Mouse (Mus musculus): Measurements from ENCODE around the gene Spn. TPM values are rescaled to one million over a fixed set of nuclear protein-coding genes. Genes with fewer than 3 reads are reported as not detected.

The Spn gene
- polyA plus RNA-seq, 1 experiment from 2014 or later, result 0.39 TPM

DNA sequence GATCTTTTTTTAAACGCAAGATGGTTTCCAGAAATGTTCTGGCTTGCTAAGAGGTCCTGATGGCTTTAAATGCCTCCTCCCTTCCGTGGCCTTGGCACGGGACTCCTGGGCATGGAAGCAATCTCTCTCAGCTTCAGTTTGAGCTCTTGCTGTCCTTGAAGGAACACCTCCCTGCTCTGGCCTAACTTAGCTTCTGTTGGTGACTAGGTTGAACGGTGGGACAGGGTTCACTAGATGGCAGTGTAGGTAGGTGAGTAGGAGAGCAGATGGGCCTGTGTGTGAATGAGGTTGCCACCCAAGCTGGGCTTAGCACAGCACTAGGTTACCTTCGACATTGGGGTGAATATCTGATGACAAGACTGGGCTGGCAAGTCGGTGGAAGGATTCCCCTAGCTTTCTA, 33.7 kb downstream of the Spn start:
- H3K36me3 ChIP-seq (ENCODE audit: control insufficient read depth, insufficient read depth, low read length), result no peaks in the 10 kb centered on the region
- H3K4me3 ChIP-seq (ENCODE audit: low read depth, low read length), result no peak overlapping the region
- no peaks in the 10 kb centered on the region for H3K9me3 ChIP-seq (replicated peaks; ENCODE audit: control insufficient read depth, low read length)
- H3K27ac ChIP-seq (ENCODE audit: low read depth, low read length), result no peak overlapping the region
- H3K4me1 ChIP-seq (ENCODE audit: control insufficient read depth, insufficient read depth, low read length), result no peaks in the 10 kb centered on the region
- no peak overlapping the region for H3K9ac ChIP-seq (ENCODE audit: low read depth, low read length)
- no peak for ATAC-seq (replicated peaks; ENCODE audit: insufficient number of reproducible peaks, low FRiP score, low TSS enrichment)
- 0 out of 2 replicates have a peak, but pooled peaks cover 2% of the 10 kb centered on the region for H3K27me3 ChIP-seq (ENCODE audit: control insufficient read depth, insufficient read depth, low read length)
- no peak overlapping the region for H3K4me2 ChIP-seq
- 59% methylated on average over 6 of the region's 6 CpGs for WGBS (ENCODE audit: insufficient replicate concordance)

- Histone ChIP-seq H3K4me2 (no peak overlapping the region), H3K4me1 (ENCODE audit: control insufficient read depth, insufficient read depth, low read length) (no peaks in the 10 kb centered on the region), H3K9ac (ENCODE audit: low read depth, low read length) (no peak overlapping the region), H3K36me3 (ENCODE audit: control insufficient read depth, insufficient read depth, low read length) (no peaks in the 10 kb centered on the region), H3K27me3 (ENCODE audit: control insufficient read depth, insufficient read depth, low read length) (0 out of 2 replicates have a peak, but pooled peaks cover 2% of the 10 kb centered on the region), H3K4me3 (ENCODE audit: low read depth, low read length) (no peak overlapping the region), H3K27ac (ENCODE audit: low read depth, low read length) (no peak overlapping the region), H3K9me3 (replicated peaks; ENCODE audit: control insufficient read depth, low read length) (no peaks in the 10 kb centered on the region)
- 65% methylated on average over 6 of the region's 6 CpGs for WGBS (ENCODE audit: insufficient replicate concordance)
- ATAC-seq (replicated peaks; ENCODE audit: insufficient number of reproducible peaks, low FRiP score, low TSS enrichment), result no peak
Measured at GRCm38 (mm10) chr7:127102148-127102547, 35.5 kb downstream of the Spn start.

DNA sequence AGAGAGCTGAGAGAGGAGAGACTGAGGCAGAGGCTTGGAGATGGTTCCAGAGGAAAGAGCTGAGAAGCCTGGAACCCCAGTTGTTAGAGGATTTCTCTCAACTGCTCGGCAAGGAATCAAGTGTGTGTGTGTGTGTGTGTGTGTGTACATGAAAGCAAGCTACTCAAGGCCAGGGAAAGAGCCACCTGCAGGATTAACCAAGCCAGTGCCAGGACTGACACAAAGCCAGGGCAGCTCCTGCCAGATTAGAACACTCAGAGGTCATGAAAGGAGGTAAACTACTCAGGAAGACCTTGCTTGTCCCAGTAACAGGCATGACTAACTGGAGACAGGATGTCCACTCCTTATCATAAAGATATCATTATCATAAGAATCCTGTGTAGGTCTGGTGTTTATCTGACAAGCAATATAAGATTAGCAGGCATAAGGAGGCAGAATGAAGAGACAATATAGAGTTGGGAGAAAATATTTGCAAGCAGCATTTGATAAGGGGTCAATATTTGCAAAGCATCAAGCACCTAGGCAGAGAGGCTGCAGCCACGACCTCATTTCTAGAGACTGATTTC, 36.1 kb downstream of the Spn start:
- Histone ChIP-seq H3K4me3 (ENCODE audit: low read depth, low read length) (no peak overlapping the region), H3K36me3 (ENCODE audit: control insufficient read depth, insufficient read depth, low read length) (no peaks in the 10 kb centered on the region), H3K27me3 (ENCODE audit: control insufficient read depth, insufficient read depth, low read length) (0 out of 2 replicates have a peak, but pooled peaks cover 2% of the 10 kb centered on the region), H3K4me2 (no peak overlapping the region), H3K27ac (ENCODE audit: low read depth, low read length) (no peak overlapping the region), H3K9me3 (replicated peaks; ENCODE audit: control insufficient read depth, low read length) (no peaks in the 10 kb centered on the region), H3K9ac (ENCODE audit: low read depth, low read length) (no peak overlapping the region), H3K4me1 (ENCODE audit: control insufficient read depth, insufficient read depth, low read length) (no peaks in the 10 kb centered on the region)
- WGBS (ENCODE audit: insufficient replicate concordance), result 19% methylated on average over 2 of the region's 2 CpGs
- ATAC-seq (replicated peaks; ENCODE audit: insufficient number of reproducible peaks, low FRiP score, low TSS enrichment), result no peak

DNA sequence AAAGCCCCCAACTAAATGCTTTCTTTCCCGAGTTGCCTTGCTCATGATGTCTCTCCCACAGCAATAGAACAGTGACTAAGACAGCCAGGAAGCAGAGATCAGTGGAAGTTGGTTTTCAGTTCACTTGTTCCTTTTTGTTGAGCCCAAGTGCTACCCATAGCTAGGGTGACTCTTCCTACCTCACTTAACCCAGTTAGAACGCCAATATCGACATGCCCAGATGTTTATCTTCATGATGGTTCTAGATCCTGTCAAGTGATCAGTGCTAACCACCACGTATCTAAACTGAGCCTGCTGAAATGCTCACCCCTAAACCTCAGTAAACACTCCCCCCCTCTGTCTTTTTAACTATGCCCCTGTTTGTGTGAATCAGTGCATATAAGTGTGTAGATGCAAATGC, 38.1 kb downstream of the Spn start:
- Histone ChIP-seq H3K4me1 (ENCODE audit: control insufficient read depth, insufficient read depth, low read length) (no peaks in the 10 kb centered on the region), H3K36me3 (ENCODE audit: control insufficient read depth, insufficient read depth, low read length) (no peaks in the 10 kb centered on the region), H3K9me3 (replicated peaks; ENCODE audit: control insufficient read depth, low read length) (no peaks in the 10 kb centered on the region), H3K9ac (ENCODE audit: low read depth, low read length) (no peak overlapping the region), H3K27me3 (ENCODE audit: control insufficient read depth, insufficient read depth, low read length) (no peaks in the 10 kb centered on the region), H3K4me2 (no peak overlapping the region), H3K27ac (ENCODE audit: low read depth, low read length) (no peak overlapping the region), H3K4me3 (ENCODE audit: low read depth, low read length) (no peak overlapping the region)
- ATAC-seq (replicated peaks; ENCODE audit: insufficient number of reproducible peaks, low FRiP score, low TSS enrichment), result no peak
- WGBS (ENCODE audit: insufficient replicate concordance), result 84% methylated on average over 4 of the region's 4 CpGs

GRCm38 (mm10) chr7:127098950-127099349, 38.7 kb downstream of the Spn start:
- Histone ChIP-seq H3K4me1 (ENCODE audit: control insufficient read depth, insufficient read depth, low read length) (no peaks in the 10 kb centered on the region), H3K4me3 (ENCODE audit: low read depth, low read length) (no peak overlapping the region), H3K9ac (ENCODE audit: low read depth, low read length) (no peak overlapping the region), H3K36me3 (ENCODE audit: control insufficient read depth, insufficient read depth, low read length) (no peaks in the 10 kb centered on the region), H3K9me3 (replicated peaks; ENCODE audit: control insufficient read depth, low read length) (no peaks in the 10 kb centered on the region), H3K27me3 (ENCODE audit: control insufficient read depth, insufficient read depth, low read length) (no peaks in the 10 kb centered on the region), H3K4me2 (no peak overlapping the region), H3K27ac (ENCODE audit: low read depth, low read length) (no peak overlapping the region)
- 85% methylated on average over 4 of the region's 4 CpGs for WGBS (ENCODE audit: insufficient replicate concordance)
- no peak for ATAC-seq (replicated peaks; ENCODE audit: insufficient number of reproducible peaks, low FRiP score, low TSS enrichment)

- Histone ChIP-seq H3K27me3 (ENCODE audit: control insufficient read depth, insufficient read depth, low read length) (no peaks in the 10 kb centered on the region), H3K4me2 (no peak overlapping the region), H3K4me1 (ENCODE audit: control insufficient read depth, insufficient read depth, low read length) (no peaks in the 10 kb centered on the region), H3K9ac (ENCODE audit: low read depth, low read length) (no peak overlapping the region), H3K4me3 (ENCODE audit: low read depth, low read length) (no peak overlapping the region), H3K36me3 (ENCODE audit: control insufficient read depth, insufficient read depth, low read length) (no peaks in the 10 kb centered on the region), H3K27ac (ENCODE audit: low read depth, low read length) (no peak overlapping the region), H3K9me3 (replicated peaks; ENCODE audit: control insufficient read depth, low read length) (no peaks in the 10 kb centered on the region)
- ATAC-seq (replicated peaks; ENCODE audit: insufficient number of reproducible peaks, low FRiP score, low TSS enrichment), result no peak
- 75% methylated on average over 5 of the region's 5 CpGs for WGBS (ENCODE audit: insufficient replicate concordance)
Measured at GRCm38 (mm10) chr7:127098521-127098920, 39.1 kb downstream of the Spn start.

GRCm38 (mm10) chr7:127096456-127096855, 41.2 kb downstream of the Spn start:
- no peak for ATAC-seq (replicated peaks; ENCODE audit: insufficient number of reproducible peaks, low FRiP score, low TSS enrichment)
- Histone ChIP-seq H3K4me2 (no peak overlapping the region), H3K27ac (ENCODE audit: low read depth, low read length) (no peak overlapping the region), H3K4me3 (ENCODE audit: low read depth, low read length) (no peak overlapping the region), H3K27me3 (ENCODE audit: control insufficient read depth, insufficient read depth, low read length) (no peaks in the 10 kb centered on the region), H3K9me3 (replicated peaks; ENCODE audit: control insufficient read depth, low read length) (no peaks in the 10 kb centered on the region), H3K36me3 (ENCODE audit: control insufficient read depth, insufficient read depth, low read length) (no peaks in the 10 kb centered on the region), H3K4me1 (ENCODE audit: control insufficient read depth, insufficient read depth, low read length) (0 out of 2 replicates have a peak, but pooled peaks cover 5% of the 10 kb centered on the region), H3K9ac (ENCODE audit: low read depth, low read length) (no peak overlapping the region)
- 67% methylated on average over 7 of the region's 7 CpGs for WGBS (ENCODE audit: insufficient replicate concordance)

DNA sequence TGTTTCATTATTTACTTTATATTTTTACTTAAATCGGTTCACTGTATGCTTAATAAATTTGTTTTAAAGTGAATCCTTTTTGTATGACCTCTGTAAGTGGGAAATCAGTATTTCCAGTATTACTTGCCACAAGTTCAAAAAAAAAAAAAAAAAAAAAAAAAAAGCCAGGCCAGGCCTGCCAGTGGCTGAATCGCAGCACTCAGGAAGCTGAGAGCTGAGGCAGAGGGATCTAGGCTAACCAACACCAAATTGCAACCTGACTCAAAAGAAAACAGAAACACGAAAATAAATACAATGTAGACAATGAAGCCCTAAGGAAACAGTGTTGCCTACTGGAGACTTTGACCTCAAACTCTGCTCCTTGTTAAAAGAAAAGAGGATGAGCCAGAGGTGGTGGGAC, 43.7 kb downstream of the Spn start:
- no peaks in the 10 kb centered on the region for H3K36me3 ChIP-seq (ENCODE audit: control insufficient read depth, insufficient read depth, low read length)
- no peaks in the 10 kb centered on the region for H3K9me3 ChIP-seq (replicated peaks; ENCODE audit: control insufficient read depth, low read length)
- no peak overlapping the region for H3K27ac ChIP-seq (ENCODE audit: low read depth, low read length)
- H3K9ac ChIP-seq (ENCODE audit: low read depth, low read length), result no peak overlapping the region
- no peak overlapping the region for H3K4me2 ChIP-seq
- no peak overlapping the region for H3K4me3 ChIP-seq (ENCODE audit: low read depth, low read length)
- ATAC-seq (replicated peaks; ENCODE audit: insufficient number of reproducible peaks, low FRiP score, low TSS enrichment), result no peak
- WGBS (ENCODE audit: insufficient replicate concordance), result 74% methylated on average over 3 of the region's 3 CpGs
- peaks cover 12% of the 10 kb centered on the region; the same call in 1 of the 2 replicates for H3K4me1 ChIP-seq (ENCODE audit: control insufficient read depth, insufficient read depth, low read length)
- H3K27me3 ChIP-seq (ENCODE audit: control insufficient read depth, insufficient read depth, low read length), result no peaks in the 10 kb centered on the region

Measured in heart, embryonic 11.5 days (tissue).